Mouse (Mus musculus) 3134 (cell line): Measurements from ENCODE around the gene Arpc4.

ENCODE experiments used
- DNase-seq: peaks from one replicate; pipeline ENCODE4 v3.0.0-alpha.2; 2011; ENCODE audit warnings: low spot score; ENCODE audit not compliant: insufficient read length; ENCODE audit errors: extremely low read depth

The Arpc4 gene

DNA sequence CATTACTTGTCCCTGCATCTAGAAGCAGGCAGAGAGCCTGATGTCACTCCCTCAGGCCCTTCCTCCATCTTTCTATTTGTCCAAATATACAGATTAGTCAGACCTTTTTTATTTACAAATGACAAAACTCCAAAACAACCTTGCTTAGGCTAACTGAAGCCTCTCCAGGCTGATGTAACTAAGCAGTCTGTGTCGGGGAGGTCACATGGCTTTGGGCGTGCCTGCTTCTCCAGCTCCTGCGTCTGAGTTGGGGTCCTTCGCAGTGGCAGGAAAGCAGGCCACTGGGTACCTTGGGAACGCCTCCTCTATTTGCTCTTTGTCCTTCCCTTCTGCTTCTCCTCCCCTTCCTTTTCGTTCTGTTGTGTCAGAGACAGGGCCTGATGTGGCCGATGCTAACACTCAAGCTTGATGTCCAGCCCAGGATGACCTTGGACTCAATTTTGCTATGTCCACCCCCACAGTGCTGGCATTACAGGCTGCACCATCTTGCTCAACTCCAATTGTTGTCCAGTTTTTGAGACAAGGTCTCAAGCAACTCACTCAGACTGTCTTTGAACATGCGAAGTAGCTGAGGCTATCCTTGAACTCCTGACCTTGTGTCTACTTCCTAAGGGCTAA, 13.3 kb upstream of the Arpc4 start:
- no peak for DNase-seq

DNA sequence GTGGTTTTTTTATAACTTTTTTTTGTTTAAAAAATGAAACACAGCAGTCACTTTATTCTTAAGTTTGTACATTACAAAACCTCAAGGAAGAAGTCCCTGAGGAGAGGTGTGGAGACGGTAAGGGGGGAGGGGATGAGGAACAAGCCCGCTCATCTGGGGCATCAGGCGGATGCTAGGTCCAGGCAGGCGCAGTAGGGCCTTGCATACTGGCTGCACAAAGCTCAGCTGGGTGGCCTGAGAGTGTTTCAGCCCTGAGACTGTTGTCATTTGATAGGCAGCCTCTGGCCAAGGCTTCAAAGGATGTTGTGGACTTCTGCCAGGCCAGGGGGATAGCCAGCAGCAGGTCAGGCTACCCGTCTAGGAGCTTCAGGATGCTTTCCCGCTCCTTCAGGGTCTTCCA, 11.3 kb upstream of the Arpc4 start:
- DNase-seq, result no peak

DNA sequence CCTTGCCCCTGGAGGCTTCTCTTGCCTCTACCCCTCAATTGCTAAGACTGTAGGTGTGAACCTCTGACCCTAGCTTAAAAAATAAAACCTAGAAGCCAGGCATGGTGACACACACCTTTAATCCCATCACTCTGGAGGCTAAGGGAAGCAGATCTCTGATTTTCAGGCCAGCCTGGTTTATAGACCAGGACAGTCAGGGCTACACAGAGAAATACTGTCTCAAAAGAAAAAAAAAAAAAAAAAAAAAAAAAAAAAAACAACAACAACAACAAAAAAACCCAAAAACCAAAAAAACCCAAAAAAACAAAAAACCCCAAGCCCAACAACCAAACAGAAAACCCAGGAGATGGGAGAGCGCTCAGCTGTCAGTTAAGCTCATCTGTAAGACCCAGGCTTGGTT, 10.3 kb upstream of the Arpc4 start:
- no peak for DNase-seq

DNA sequence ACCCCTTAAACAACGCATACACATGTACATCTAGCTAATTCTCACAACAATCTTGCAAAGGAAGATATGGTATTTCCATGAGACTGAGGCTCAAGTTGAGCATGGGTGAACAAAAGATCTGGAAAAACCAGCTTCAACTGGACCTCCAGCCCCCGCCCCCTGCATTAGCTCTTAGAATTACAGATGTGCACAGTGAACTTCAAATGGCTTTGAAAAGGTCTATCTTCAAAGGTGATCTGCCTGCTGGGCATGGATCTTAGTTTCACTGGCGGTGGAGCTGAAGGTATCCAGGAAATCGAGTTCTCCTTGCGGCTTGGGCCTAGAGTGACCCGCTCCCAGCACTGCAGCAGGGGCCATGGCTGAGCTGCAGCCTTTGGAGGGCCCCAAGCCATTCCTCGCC, 9.8 kb upstream of the Arpc4 start:
- no peak for DNase-seq

DNA sequence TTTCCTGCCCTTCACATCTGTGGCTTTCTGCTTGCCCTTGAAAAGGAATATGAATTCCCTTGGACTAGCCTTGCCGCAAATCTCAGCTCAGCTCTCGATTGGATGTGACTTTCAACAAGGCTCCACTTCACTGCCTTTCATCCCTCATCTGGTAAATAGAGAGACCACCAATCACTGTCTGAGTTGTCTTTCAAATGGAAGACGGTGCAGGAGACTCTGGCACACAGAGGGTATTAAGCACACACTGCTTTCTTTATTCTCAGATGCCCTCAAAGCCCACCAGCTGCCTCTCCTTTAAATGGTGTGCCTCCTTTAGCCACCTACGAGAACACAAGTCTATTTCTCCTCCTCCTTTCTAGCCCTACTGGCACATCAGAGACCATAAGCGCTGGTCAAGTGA, 9.3 kb upstream of the Arpc4 start:
- DNase-seq, result no peak

DNA sequence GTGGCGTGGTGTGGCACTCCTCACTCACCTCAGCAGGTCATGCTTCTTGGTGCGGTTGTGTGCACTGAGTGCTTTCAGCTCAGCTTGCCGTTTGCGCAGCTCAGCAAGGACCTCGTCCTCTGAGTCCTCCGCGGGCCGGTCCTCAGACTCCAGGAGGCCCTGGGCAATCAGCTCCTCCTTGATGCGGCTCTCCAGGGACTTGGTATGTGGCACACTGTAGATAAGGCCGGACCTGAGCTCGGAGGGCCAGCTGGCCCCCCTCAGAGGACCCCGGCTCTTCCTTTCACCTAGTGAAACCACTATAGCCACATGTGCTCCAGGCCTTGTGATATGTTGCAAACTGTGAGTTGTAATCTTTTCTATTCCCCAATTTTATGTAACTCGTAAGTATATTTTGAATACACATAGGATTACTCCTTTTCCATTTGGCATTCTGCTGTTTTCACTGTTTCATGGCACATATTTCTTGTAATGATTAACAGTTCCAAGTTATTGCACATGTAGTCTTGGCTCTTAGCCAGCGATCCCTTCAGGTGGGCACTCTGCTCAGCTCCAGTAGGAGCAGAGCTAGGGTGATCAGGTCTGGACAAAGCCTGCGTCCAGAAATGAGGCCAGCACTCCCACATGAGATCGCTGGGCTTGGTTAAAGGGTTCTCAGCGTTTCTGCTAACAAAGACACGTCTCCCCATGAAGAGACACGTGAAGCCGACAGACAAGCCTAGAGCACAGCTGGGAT, 7.6 kb upstream of the Arpc4 start:
- DNase-seq, result no peak

DNA sequence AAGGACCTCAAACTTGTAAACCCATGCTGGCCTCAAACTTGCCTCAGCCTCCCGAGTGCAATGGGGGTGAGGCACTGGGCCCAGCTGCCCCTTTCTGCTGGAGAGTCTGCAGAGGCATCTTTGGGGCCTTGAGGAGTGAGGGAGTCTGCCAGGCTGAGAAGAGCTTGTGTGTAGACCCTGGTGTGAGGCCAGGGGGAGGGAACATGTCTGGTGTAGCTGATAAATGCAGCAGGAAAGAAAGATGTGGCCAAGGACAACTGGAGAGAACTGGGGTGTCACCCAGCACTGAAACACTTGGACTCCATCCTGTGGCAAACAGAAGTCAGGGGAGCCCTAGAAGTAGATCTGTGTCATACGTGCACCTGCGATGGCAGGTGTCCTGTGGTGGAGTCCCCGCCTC, 4.4 kb upstream of the Arpc4 start:
- no peak for DNase-seq

DNA sequence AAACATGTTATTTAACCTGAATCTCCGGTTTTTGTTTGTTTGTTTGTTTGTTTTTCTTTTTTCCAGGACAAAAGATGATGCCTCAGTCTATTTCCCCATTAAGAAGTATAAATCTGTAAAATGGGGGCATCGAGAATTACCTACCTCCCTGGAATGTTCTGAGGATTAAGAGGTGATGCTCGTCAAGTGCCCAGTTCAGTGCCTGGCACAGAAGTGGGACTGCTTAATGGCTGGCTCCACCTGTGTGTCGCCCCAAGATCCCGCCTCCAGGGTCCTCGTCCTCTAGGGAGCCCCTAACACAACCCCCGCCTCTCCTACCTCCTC, 781 bp upstream of the Arpc4 start:
- DNase-seq, result no peak

DNA sequence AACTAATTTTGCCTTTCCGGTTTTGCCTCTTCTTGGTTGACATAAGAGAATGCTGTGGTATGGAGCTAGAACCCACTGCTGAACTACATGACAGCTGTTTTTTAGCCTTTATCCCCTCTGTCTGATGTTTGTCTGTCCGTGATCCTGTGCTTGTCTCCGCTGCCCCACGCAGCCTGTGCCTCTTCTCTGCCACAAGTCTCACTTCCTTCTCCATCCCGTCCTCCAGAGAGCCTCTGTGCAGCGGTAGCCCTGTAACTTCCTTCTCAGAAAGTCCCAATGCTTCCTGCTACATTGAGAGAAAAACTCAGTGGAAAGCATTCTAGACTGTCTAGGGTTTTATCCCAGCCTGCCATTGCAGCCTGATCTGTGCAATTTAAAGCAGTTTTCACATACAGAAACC, 1.3 kb downstream of the Arpc4 start:
- DNase-seq, result no peak

DNA sequence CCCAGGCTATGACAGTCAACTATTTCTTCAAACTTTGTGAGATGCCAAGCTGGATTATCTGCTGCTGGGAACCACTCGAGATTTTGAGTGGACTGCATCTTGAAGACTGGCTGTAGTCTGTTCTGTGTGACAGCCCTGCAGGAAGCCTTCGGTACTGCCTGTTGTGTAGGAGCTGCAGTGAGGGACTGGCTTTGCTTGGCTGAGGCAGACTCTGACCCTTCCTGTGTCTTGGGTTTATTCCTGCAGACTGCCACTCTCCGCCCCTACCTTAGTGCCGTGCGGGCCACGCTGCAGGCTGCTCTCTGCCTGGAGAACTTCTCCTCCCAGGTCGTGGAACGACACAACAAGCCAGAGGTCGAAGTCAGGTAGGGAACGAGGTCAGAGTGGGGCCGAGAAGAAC, 2.6 kb downstream of the Arpc4 start:
- DNase-seq, result no peak

DNA sequence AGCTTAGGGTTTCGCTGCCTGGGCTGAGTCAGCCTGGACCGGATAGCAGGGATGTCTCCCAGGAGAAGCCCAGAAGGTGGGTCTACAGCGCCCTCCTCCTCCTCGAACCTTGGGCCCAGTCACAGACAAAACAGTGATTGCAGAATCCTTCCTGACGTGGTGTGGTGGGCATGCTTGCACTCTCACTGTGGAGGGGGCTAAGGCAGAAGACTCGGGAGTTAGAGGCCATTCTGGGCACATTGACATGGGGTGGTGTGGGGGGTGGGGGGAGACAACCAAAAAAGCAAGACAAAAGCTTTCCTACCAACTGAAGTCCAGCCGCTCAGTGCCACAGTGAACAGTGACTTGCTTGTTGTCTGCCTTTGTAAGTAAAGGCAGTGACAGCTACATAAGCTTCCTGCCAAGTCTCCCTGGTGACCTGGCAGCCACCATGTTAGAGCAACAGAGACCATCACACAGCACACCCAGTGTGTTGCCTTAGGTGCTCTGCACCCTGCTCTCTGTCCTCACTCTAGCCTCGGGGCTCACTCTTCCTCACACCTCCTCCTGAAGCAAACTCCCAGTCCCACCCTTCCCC, 6.5 kb downstream of the Arpc4 start:
- no peak for DNase-seq

DNA sequence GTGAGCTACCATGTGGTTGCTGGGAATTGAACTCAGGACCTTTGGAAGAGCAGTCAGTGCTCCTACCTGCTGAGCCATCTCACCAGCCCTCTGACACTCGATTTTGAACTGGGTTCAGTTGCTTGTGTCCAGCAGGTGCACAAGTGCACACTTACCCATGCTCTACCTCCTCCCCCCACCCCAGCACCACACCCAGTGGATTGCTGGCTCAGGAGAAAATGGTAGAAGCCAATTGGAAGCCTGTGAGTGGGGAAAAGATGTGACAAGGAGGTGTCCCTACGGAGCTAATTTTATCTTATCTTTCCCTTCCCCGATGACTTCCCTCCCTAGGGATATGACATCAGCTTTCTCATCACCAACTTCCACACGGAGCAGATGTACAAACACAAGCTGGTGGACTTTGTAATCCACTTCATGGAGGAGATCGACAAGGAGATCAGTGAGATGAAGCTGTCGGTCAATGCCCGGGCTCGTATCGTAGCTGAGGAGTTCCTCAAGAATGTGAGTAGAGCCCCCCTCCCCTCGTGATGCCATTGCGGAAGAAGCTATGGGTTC, 7.3 kb downstream of the Arpc4 start:
- DNase-seq, result no peak

DNA sequence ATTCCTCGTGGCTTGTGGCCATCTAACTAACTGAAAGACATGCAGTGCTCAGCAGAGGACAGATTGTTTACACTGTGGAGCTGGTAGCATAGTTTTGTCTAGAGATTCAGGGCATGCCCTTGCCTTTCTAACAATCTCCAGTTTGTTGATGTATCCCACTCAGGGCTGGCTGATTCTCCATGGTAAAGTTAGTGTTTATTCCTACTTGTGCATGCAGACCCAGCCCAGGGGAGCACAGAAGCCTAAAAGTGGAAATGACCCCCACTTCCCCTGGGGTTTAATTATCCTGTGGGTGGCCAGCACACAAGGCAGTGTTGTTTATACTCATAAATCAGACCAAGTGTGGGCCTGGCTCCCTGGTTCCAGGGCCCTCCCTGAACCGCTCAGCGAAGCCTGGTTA, 8.1 kb downstream of the Arpc4 start:
- no peak for DNase-seq

DNA sequence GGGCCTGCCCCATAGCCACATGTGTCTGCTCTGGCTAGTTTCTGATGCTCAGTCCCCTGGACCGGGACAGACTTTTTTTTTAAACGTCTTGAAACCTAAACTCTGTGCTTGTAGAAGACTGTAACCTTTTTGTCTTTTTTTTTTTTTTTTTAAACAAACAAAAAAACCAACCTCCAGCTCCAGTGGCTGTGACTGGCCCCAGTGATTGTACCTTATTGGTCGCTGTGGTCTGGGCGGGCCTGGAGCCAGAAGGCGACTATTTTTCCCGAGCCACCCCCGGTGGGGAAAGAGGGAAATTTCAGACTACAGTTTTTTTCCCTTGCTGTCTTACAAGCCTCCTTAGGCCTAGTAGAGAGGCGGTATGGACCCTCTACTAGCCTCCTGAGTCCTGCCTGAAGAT, 11.0 kb downstream of the Arpc4 start, which contains the start of gene Ttll3:
Ttll3 (plus strand) TSS at position 301 of the 400 bp plus-strand sequence.
- DNase-seq, result no peak

DNA sequence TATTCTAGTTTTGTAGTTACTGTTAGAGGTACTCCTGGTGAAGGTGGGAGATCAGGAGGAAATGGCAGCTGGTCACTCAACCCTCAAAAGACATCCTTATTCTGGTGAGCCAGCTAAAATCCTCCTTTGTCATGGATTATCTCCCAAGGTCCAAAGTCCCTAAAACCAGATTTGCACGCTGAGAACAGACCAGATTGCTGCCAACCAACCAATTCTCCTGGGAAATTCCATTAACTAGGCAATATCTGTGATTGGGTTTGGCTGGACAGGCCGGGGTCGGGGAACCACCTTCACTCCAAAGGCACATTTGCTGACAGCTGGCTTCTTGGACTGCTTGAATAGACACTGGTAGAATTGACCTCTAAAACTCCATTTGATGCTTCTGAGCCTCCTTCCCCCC, 12.8 kb downstream of the Arpc4 start:
- no peak for DNase-seq

DNA sequence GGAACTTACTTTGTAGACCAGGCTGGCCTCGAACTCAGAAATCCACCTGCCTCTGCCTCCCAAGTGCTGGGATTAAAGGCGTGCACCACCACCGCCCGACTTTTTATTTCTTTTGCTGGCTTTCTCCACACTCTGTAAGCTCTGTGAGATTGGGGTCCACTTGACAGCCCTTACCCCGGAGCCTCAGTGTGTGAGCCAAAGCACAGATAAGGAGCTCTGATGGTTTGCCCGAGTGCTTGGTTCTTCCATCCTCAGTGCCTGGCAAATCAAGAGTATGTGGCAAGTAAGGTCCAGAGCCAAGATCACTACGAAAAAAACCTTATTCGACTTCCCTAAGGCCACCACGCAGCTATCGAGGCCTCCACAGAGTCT, 14.1 kb downstream of the Arpc4 start:
- DNase-seq, result no peak

DNA sequence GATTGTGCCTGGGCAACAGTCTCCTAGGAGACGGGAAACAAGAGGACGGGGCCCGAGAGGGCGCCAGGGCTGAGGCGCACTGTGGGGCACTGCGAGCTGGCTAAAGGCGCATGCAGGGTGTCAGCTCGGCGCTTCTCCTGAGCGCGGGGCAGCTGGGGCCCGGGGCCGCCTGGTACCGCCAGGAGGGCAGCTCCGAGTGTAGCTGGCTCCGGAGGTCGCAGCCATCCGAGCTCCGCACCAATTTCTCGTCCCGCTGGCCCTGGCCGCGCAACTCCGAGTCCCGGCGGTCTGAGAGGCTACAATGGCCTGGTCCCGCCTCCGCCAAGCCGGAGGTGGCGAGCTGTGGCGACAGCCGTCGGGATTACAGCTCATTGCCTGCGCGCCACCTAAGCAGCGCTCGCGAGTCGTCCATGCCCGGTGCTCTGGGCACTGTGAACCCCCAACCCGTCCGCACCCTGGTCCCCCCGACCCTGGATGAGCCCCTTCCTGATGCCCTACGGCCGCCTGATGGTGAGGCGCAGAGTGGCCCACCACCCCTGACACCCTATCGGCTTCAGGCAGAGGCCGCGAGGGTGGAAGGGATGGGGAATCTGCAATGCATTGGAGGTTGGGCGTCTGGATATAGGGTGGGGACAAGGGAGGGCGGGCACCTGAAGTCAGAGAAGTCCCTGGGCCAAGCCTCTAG, 14.6 kb downstream of the Arpc4 start:
- no peak for DNase-seq

DNA sequence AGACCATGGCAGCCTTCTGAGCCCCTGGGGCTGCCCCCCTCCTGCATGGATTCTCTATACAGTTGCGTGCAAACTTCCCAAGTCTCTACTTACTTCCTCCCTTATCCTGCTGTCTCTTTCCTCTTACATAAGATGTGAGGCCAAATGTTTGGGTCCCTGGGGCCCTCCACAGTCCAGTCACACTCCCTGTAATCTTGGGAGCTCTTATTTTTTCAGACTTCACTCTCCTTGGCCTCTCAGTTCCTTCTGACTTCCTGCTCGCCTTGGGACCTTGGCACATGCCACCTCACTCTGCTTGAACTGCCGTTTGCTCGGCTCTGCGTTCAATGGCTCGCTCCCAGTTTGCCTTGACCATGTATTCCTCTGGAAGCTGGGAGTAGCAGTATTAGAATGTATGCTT, 16.0 kb downstream of the Arpc4 start:
- DNase-seq, result no peak

DNA sequence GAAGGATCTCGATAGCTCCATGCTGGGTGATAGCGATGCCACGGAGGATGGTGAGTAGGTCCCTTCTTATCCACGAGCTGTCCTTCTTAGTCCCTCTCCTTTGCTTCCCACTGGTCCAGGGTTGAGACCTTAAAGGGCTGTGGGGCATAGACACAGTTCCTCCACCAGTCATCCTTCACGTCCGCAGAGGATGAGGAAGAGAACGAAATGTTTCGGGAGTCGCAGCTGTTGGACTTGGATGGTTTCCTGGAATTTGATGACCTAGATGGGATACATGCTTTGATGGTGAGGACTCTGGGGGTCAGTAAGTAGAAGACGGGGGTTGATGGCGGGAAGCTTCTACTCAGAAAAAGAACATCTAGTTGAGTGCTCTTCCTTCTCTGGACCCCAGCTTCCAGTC, 16.9 kb downstream of the Arpc4 start:
- DNase-seq, result no peak

DNA sequence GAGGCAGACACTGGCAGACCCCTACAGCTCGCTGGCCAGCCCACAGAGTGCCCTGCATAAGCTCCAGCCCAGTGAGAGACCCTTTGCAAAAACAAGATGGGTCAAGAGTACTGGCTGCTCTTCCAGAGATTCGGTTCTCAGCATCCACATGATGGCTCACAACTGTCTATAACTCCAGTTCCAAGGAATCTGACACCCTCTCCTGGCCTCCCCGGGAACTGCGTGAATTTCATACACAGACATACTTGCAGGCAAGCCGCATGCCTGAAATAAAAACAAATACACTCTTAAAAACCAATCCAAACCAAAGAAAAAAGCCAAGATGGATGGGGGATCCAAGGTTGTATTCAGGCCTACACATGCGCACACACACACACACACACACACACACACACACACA, 17.6 kb downstream of the Arpc4 start:
- no peak for DNase-seq

DNA sequence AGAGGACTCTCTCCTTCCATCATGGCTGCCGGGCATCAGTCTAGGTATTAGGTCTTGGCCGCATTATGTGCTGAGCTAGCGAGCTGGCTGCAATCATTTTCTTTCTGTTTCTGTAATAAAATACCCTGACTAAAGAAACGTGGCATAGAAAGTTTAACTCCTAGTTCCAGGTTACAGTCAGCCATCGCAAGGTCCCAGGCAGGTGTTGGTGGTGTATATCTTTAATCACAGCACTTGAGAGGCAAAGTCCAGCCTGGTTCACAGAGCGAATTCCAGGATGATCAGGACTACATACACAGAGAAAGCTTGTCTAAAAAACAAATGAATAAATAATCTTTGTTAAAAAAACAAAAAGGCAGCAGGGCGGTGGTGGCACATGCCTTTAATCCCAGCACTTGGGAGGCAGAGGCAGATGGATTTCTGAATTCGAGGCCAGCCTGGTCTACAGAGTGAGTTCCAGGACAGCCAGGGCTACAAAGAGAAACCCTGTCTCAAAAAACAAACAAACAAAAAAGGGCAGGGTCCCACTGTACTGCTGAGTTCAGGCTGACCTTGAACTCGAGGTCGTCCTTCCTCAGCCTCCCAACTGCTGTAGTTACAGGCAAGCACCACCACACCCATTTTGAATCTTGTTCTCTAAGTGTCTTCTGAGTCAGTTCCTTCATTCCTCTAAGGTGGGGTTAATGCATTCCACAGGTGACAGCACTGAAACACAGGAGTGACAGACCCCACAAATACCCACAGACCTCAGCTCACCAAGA, 18.5 kb downstream of the Arpc4 start:
- no peak for DNase-seq
